Mouse (Mus musculus): ENCODE data around the gene T2. TPM values are rescaled to one million over a fixed set of nuclear protein-coding genes. Genes with fewer than 3 reads are reported as not detected.

T2 gene
- polyA plus RNA-seq (2017; shearing (Covaris generic)) = 0.82 TPM

DNA sequence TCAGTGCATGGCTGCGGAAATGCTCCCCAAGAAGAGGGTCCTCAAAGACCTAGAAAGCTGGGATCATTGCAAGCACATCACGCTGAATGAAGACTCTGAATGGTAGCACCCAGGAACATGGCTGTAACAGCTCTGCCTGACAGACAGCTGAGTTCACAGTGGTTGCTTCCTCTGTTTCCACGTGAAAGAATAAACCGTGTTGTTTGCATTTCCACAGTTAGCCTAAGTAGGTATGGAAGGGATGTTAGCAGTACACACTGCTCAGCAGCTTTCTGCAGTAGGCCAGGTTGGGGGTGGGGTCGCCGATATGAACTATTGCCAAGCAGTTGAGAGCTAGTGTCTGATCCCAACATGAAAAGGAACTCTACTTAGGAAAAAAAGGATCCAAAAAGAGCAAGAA is at the start of gene T2:
TSS of gene T2 (plus strand) at position 301 of the 400 bp plus-strand sequence.

GRCm38 (mm10) chr17:8310838-8311614 is 44.8 kb upstream of the T2 start, which contains the start of gene Sft2d1:
Gene Sft2d1, plus strand, starts transcription at chr17:8311102.

GRCm38 (mm10) chr17:8337159-8337558 is 18.6 kb upstream of the T2 start, which contains the start of gene Prr18:
Gene Prr18, plus strand, starts transcription at chr17:8337459.

GRCm38 (mm10) chr17:8433978-8434960 is 78.5 kb downstream of the T2 start, which contains the start of gene T:
Gene T, plus strand, starts transcription at chr17:8434423.

Other genes starting within 250 kb of the T2 start
- gene Gm49673, start 208.2 kb upstream of the T2 start, polyA plus RNA-seq (2017; shearing (Covaris generic)) = 0.27 TPM
- 32.8 TPM for gene Rnaset2a, start 207.9 kb upstream of the T2 start, polyA plus RNA-seq (2017; shearing (Covaris generic))
- gene Fgfr1op, start 190.5 kb upstream of the T2 start, polyA plus RNA-seq (2017; shearing (Covaris generic)) = 25.5 TPM
- 8.8 TPM for gene Ccr6, start 119.9 kb upstream of the T2 start, polyA plus RNA-seq (2017; shearing (Covaris generic))
- 175 TPM for gene Mpc1, start 73.1 kb upstream of the T2 start, polyA plus RNA-seq (2017; shearing (Covaris generic))
- 196 TPM for gene Sft2d1, start 44.9 kb upstream of the T2 start, polyA plus RNA-seq (2017; shearing (Covaris generic))
- gene Prr18, start 18.5 kb upstream of the T2 start, polyA plus RNA-seq (2017; shearing (Covaris generic)) = not detected
- gene T, start 78.4 kb downstream of the T2 start, polyA plus RNA-seq (2017; shearing (Covaris generic)) = not detected
- gene Pde10a, start 169.4 kb downstream of the T2 start, polyA plus RNA-seq (2017; shearing (Covaris generic)) = 1.3 TPM
- gene Gm17087, start 211.0 kb downstream of the T2 start, polyA plus RNA-seq (2017; shearing (Covaris generic)) = not detected